Mouse (Mus musculus) forebrain, embryonic 15.5 days (tissue): ENCODE results near the gene Rhbg. TPM values are rescaled to one million over a fixed set of nuclear protein-coding genes. Genes with fewer than 3 reads are reported as not detected.

ENCODE experiments used
- ATAC-seq: fragments of 200-750 bp; cut with Nextera tagmentation; replicated peaks from 2 replicates; pipeline ENCODE4 v1.8.0; 2017; ENCODE audit warnings: mild to moderate bottlenecking, moderate TSS enrichment, moderate library complexity
- H3K27ac ChIP-seq: fragments of 300-500 bp; sonication (generic); replicated peaks from 2 replicates; pipeline ENCODE4 v1.5.1; 2015; ENCODE audit warnings: mild to moderate bottlenecking, inconsistent platforms
- H3K27me3 ChIP-seq: fragments of 300-500 bp; sonication (generic); 2 replicates; pipeline ENCODE4 v1.6.1; 2015; ENCODE audit warnings: inconsistent platforms
- H3K36me3 ChIP-seq: fragments of 300-500 bp; sonication (generic); 2 replicates; pipeline ENCODE4 v1.6.1; 2015; ENCODE audit warnings: mild to moderate bottlenecking, inconsistent platforms
- H3K4me1 ChIP-seq: fragments of 300-500 bp; sonication (generic); 2 replicates; pipeline ENCODE4 v1.6.1; 2015; ENCODE audit warnings: inconsistent platforms
- H3K4me2 ChIP-seq: fragments of 300-500 bp; sonication (generic); replicated peaks from 2 replicates; pipeline ENCODE4 v1.6.1; 2015; ENCODE audit warnings: mild to moderate bottlenecking, inconsistent platforms
- H3K4me3 ChIP-seq: fragments of 300-500 bp; sonication (generic); 2 replicates; pipeline ENCODE4 v1.5.1; 2015; ENCODE audit warnings: mild to moderate bottlenecking, inconsistent platforms
- H3K9ac ChIP-seq: fragments of 300-500 bp; sonication (generic); replicated peaks from 2 replicates; pipeline ENCODE4 v1.6.1; 2015; ENCODE audit warnings: mild to moderate bottlenecking, inconsistent platforms
- H3K9me3 ChIP-seq: fragments of 300-500 bp; sonication (generic); 2 replicates; pipeline ENCODE4 v1.6.1; 2016; ENCODE audit warnings: inconsistent platforms
- WGBS: fragments of 180-500 bp; shearing (Covaris S2); methylation state at CpG from one replicate; pipeline ENCODE4 v1.1.7; 2015; ENCODE audit warnings: mixed read lengths; 5-methylcytosine and 5-hydroxymethylcytosine counted together
- polyA plus RNA-seq: library from polyadenylated mRNA; unstranded; fragments of >200 nt; fragmentation: Nextera tagmentation; extraction: Ambion mirVana; gene quantifications from 2 replicates; pipeline ENCODE4 v1.2.1, GENCODE M21; 2015

The Rhbg gene
- polyA plus RNA-seq, 1 experiment from 2014 or later = 0.14 TPM

DNA sequence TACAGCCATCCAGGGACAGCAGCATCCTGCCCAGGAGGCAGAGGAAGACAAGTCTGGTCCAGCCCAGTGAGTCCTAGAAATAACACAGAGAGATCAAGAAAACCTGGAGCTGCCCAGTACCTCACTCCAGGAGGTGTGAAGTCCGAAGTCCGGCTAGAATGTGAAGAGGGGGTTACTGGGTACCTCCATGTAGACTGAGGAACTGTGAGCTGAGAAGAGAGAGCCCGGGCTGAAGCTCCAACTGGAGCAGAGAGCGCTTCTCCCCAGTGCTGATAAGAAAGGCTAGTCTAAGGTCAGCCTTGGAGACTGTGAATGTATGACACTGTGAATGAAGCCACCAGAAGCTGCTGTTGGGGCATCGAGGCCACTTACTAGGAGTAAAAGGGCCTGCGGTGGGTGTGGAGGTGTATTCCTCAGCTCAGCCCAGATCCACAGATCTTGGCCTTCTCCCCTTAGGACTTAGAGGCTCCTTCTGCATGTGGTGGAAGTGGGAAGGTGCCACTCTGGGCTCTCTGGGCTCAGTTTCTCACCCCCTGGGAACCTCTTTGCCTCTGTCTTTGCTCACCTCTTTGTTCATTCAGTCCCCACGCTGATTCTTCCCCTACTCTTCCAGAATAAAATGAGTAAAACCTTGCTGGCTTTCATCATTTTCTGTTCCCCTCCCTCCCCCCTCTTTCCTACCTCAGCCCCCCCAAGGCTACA, 50.4 kb downstream of the Rhbg start:
- Histone ChIP-seq H3K9me3 (no peaks in the 10 kb centered on the region), H3K27ac (peak overlapping the region; percentile 99), H3K4me3 (peak overlapping the region; percentile 15), H3K36me3 (no peaks in the 10 kb centered on the region), H3K4me1 (peaks cover 74% of the 10 kb centered on the region), H3K4me2 (peak overlapping the region; percentile 96), H3K27me3 (no peaks in the 10 kb centered on the region), H3K9ac (peak overlapping the region; percentile 93)
- WGBS = 5% methylated on average over 7 of the region's 7 CpGs
- ATAC-seq = no peak

DNA sequence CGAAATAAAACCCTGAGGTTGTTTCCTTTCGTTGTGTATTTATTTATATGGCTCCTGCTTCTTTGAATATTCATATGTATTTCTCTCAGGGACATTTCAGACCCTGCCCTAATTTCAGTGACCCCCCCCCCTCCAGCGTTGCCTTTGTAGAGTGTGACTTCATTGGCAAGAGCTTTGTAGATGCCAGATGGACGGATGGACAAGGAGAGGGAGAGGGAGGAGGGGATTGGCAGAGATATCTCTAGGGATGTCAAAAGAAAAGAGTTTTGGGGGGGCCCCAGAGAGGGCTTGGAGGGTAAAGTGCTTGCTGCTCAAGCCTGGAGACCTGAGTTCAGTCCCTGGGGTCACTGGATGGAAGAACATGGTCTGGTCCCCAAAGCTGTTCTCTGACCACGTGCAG, 51.1 kb downstream of the Rhbg start:
- Histone ChIP-seq H3K9ac (peak overlapping the region; percentile 93), H3K27ac (peak overlapping the region; percentile 99), H3K4me1 (peaks cover 80% of the 10 kb centered on the region), H3K9me3 (no peaks in the 10 kb centered on the region), H3K4me3 (peak overlapping the region; percentile 15; the same call in 1 of the 2 replicates), H3K4me2 (peak overlapping the region; percentile 96), H3K36me3 (no peaks in the 10 kb centered on the region), H3K27me3 (no peaks in the 10 kb centered on the region)
- WGBS = 3% methylated on average over 5 of the region's 5 CpGs
- no peak for ATAC-seq

DNA sequence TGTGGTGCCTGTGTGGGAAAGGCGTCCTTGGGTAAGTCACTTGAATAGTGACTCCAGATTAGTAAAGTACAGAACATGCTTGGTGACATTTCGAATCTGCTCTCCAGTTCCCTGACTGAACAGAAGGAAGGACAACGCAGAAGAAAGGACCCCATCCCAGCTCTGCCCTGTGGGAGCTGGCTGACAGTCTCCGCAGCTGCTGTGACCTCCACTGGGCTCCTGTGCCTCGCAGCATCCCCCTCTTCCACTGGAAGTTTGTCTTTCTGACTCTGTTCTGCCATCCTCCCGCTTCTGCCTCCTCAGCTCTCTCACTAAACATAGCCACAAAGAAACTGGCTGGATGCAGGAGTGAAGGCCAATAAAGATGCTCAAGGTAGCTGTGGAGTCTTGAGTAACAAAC, 51.5 kb downstream of the Rhbg start:
- Histone ChIP-seq H3K4me1 (peaks cover 85% of the 10 kb centered on the region), H3K4me3 (0 out of 2 replicates have a peak overlapping the region, but pooled peaks have one; percentile 13), H3K9me3 (no peaks in the 10 kb centered on the region), H3K4me2 (peak overlapping the region; percentile 96), H3K27ac (peak overlapping the region; percentile 99), H3K27me3 (no peaks in the 10 kb centered on the region), H3K9ac (peak overlapping the region; percentile 93), H3K36me3 (no peaks in the 10 kb centered on the region)
- 10% methylated on average over 6 of the region's 6 CpGs for WGBS
- ATAC-seq = no peak

DNA sequence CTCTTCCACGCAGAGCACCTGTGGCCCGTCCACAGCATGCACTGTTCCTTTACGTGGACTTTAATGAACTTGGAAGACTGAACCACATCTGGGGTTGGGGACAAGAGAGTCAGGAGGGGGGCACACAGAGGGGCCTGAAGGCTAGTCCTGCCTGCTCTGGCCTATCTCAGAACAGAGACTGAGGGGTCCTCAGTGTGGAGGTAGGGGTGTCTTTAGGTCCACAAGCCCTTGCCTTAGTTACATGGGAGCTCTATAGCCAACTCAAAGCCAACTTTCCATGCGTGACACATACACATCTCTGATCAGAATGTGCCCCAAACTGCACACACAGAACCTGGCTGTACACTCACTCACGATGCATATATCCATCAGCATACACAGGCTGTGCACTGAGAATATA, 52.9 kb downstream of the Rhbg start:
- H3K4me2 ChIP-seq = peak overlapping the region; percentile 96
- peak overlapping the region; percentile 93 for H3K9ac ChIP-seq
- H3K4me3 ChIP-seq = peak overlapping the region; percentile 54
- no peaks in the 10 kb centered on the region for H3K9me3 ChIP-seq
- H3K27me3 ChIP-seq = no peaks in the 10 kb centered on the region
- peak overlapping the region; percentile 99 for H3K27ac ChIP-seq
- 17% methylated on average over 5 of the region's 5 CpGs for WGBS
- no peak for ATAC-seq
- peaks cover 97% of the 10 kb centered on the region for H3K4me1 ChIP-seq
- no peaks in the 10 kb centered on the region for H3K36me3 ChIP-seq

DNA sequence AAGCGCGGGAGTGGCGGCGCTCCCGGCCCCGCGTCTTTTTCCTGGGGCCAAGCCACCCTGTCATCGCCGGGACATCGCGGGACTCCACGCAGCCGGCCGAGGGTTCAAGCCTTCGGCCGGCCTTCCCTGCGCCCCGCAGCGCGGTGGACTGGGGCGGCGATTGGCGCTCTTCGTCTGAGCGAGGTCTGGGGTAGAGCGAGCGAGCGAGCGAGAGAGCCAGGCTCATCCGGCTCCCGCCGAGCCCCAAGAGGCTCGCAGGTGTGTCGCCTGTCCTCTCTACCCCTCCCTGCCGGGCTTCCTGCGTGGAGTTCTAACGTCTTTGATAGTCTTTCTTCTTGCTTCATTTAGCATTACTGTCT, 53.6 kb downstream of the Rhbg start:
- Histone ChIP-seq H3K27me3 (no peaks in the 10 kb centered on the region), H3K27ac (peak overlapping the region; percentile 99), H3K9ac (peak overlapping the region; percentile 93), H3K4me1 (peaks cover 90% of the 10 kb centered on the region), H3K4me3 (peak overlapping the region; percentile 54), H3K4me2 (peak overlapping the region; percentile 96), H3K36me3 (no peaks in the 10 kb centered on the region), H3K9me3 (no peaks in the 10 kb centered on the region)
- WGBS = under 1% methylated on average over 36 of the region's 37 CpGs
- ATAC-seq = no peak

DNA sequence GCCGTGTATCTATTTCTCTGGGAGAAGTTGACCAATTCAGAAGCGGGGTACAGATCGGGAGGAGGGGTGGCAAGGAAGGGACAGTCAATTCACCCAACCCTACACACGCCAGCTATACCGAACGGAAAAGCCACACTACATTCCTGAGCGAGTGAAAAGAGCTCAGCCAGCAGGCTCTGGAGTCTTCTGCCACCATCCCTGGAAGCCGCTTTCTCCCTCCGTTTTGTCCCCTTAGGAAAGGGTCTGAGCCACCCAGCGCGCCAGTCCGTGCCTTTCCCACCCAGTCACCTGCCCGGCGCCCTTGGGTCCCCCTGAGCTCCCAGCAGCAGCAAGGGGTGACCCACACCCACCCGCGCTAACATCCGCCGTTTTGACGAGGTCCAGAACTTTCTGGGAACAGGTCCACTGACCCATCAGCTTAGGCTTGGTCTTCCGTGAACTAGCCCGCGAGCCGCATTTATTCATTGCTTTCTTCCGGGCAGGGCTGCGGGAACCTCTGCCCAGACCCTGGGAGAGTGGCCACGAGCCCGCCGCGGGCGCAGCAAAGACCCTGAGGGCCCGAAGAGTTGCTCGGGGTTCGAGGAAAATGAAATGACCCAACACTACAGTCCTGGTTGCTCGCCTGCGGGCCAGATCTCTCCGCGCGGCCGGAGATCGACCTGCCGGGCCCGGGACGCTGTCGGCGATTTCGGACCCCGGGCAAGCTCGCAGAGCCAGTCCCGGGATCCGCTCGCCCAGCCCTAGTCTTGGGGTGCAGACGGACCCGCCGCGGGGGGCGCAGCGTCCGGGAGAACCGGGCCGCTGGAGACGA, 54.1 kb downstream of the Rhbg start:
- no peak for ATAC-seq
- Histone ChIP-seq H3K4me2 (peak overlapping the region; percentile 96), H3K4me1 (peaks cover 84% of the 10 kb centered on the region), H3K9ac (peak overlapping the region; percentile 93), H3K36me3 (no peaks in the 10 kb centered on the region), H3K27me3 (no peaks in the 10 kb centered on the region), H3K9me3 (no peaks in the 10 kb centered on the region), H3K4me3 (peak overlapping the region; percentile 54), H3K27ac (peak overlapping the region; percentile 99)
- WGBS = 1% methylated on average over 61 of the region's 61 CpGs

DNA sequence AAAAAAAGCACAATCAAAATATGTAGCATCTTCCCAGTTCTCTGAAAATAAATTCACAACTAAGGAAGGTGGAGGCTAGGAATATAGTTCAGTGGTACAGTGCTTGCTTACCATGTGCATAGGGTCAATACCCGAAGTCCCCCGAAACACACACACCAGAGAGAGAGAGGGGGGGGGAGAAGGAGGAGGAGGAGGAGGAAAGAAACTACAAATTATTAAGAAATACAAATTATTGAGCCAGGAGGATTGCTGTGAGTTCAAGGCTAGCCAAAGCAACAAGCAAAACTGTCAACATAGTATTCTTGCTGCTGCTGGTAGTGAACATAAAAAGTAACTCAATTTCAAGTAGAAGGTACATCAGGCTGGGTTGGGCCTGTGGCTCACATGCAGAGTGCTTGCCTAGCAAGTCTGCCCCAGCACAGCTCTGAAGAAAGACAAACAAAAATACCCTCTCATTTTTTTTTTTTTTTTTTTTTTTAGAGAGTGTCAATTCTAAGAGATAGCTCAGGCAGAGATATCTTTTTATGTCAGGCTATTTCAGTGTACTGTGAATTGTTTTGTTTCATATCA, 54.9 kb downstream of the Rhbg start:
- Histone ChIP-seq H3K9ac (peak overlapping the region; percentile 93), H3K4me1 (peaks cover 77% of the 10 kb centered on the region), H3K27me3 (no peaks in the 10 kb centered on the region), H3K4me3 (peak overlapping the region; percentile 54), H3K4me2 (peak overlapping the region; percentile 96), H3K36me3 (no peaks in the 10 kb centered on the region), H3K9me3 (no peaks in the 10 kb centered on the region), H3K27ac (peak overlapping the region; percentile 99)
- 15% methylated on average over 2 of the region's 2 CpGs for WGBS
- ATAC-seq = no peak

DNA sequence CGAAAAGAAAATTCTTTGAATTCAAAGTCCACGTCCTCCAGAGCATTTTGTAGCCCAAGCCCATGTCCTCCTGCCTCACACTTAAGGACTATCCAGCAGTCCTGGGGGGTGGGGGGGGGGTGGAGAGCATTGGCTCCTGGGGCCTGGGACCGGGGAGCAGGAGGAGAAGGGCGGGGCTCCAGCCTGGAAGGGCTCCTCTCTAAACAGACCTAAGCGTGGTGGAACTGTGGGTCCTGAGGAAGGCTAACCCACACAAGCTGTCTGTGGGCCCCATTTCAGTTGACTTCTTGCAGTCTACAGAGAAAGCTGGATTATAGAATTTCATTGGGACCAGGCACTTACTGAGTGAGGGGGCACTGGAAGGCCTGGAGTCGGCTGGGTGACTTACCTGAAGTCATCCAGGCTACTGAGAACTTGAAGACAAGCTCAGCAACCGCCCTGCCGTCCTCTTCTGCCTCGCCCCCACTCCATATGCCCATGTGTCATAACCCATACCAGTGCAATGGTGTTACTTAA, 55.9 kb downstream of the Rhbg start:
- H3K36me3 ChIP-seq = no peaks in the 10 kb centered on the region
- H3K9me3 ChIP-seq = no peaks in the 10 kb centered on the region
- WGBS = 9% methylated on average over 9 of the region's 9 CpGs
- ATAC-seq = no peak
- no peaks in the 10 kb centered on the region for H3K27me3 ChIP-seq
- H3K4me2 ChIP-seq = peak overlapping the region; percentile 96
- H3K4me1 ChIP-seq = peaks cover 66% of the 10 kb centered on the region
- H3K27ac ChIP-seq = peak overlapping the region; percentile 99
- H3K9ac ChIP-seq = peak overlapping the region; percentile 35
- H3K4me3 ChIP-seq = peak overlapping the region; percentile 15

DNA sequence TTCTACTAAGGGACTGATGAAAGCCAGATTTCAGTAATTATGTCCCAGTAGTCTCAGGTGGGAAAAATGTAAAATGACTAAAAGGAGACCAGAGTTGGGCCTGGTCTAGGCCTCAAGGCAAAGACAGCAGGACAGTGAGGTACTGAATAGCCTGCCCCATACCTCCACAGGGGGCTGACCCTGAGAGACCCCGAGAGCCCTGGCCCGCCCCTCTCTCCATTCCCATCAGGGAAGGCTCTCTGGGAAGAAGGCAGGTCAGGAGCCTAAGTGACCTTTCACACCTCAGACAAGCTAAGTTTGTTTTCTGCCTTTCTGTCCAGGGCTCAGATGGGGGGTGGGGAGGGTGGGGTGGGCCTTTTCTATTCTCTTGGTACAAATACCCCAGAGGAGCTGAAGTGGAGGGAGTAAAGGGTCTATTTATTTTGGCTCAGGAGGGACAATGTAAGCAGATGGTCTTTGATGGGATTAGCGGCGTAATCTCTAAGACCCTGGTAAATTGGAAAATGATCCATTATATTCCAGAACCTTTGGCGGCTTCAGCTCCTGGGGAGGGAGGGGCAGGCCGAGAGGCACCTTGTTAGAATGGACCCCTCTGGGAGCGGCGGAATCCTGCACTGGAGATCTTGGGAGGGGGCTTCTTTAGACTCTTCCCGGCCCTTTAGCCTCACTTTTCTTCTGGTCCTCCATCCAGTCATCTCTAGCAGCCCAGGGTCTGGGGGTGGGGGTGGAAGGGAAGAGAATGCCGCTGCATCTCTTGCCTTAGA, 56.6 kb downstream of the Rhbg start:
- 10% methylated on average over 10 of the region's 10 CpGs for WGBS
- H3K4me1 ChIP-seq = peaks cover 61% of the 10 kb centered on the region
- no peaks in the 10 kb centered on the region for H3K27me3 ChIP-seq
- H3K4me2 ChIP-seq = peak overlapping the region; percentile 96
- no peaks in the 10 kb centered on the region for H3K9me3 ChIP-seq
- no peak for ATAC-seq
- H3K36me3 ChIP-seq = no peaks in the 10 kb centered on the region
- peak overlapping the region; percentile 35 for H3K9ac ChIP-seq
- H3K4me3 ChIP-seq = no peak overlapping the region
- peak overlapping the region; percentile 99 for H3K27ac ChIP-seq
